Mouse (Mus musculus) spleen, postnatal 4 days (tissue): ENCODE measurements around the gene Prcc.
A peak's percentile ranks its signal among the peaks of the same experiment; 100 is the strongest.
"Not testable (repeated sequence)": the region's sequence is repeated elsewhere in the genome, so short reads cannot be mapped to it uniquely, and the experiment has no call there.

ENCODE experiments used
- DNase-seq, 2 experiments: peaks; one replicate each; pipeline ENCODE4 v3.0.0; 2022; ENCODE audit warnings: low spot score in 2 of 2

Gene Prcc

DNA sequence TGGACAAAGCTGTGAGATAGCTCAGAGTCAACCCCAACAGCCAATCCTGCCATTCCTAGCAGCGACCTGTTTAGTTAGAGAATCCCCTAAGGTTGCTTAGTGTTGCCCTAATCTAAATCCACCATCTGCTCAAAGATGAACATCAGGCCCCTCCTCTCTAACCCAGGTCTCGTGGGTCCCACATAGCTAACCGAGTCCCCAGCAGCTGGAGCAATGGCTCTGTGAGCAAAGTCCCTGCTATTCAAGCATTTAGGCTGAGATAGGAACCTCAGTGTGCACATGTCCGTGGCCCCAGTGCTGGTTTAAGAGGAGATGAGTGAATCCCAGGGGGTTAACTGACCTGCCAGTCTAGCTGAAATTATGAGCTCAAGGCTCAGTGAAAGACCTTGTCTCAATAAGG lies 39.2 kb downstream of the Prcc start:
- no peak for DNase-seq

DNA sequence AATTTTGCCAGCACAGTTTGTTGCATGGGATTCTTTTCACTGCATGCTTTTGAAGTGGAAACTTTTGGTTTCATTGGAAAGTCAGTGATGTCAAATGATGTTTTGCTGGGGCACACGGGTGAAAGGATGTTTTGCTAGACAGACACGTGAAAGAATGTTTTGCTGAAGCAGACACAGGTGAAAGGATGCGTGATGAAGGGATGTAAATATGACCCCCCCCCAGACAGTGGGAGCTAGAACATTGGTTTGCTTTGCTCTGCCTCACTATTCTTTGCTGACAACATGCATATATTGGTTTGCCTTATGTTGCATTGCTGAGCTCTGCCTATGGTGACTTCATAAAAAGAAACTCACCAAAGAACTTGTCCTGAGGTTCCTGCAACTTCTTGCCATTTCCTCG lies 40.4 kb downstream of the Prcc start:
- DNase-seq = no peak

DNA sequence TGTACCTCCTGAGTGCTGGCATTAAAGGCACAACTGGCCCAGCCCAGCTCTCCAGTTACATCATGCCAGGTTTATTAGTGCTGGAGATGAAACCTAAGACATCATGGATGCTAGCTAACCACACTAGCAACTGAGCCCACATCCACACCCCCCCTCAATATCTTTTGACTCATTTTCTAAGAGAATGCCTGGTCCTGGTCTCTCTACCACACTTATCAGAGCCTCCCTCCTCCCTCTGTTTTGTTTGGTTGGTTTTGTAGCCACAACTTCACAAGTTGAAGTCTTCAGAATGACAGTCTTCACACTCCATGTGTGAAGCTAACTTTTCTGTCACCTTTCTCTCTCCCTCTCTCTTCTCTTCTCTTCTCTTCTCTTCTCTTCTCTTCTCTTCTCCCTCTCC lies 44.5 kb downstream of the Prcc start:
- no peak for DNase-seq

DNA sequence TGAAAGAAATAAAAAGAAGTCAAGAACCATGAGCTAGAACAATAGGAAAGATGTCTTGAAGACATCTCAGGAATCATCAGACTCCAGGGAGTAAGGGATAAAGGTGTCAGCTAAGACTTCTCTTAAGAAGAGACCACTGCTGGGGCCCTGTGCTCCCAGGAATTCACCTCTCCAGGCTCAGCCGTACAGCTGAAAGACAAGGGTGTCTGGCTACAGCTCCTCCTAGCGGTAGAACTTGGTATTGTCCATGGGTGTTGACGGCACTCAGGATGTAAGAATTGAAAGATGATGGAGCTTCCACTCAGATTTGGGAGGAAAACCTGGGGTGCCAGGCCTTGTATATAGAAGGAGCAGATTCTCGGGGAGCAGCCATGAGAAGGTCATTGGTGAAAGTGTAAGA lies 46.8 kb downstream of the Prcc start:
- peak; percentile 65 to 90 for DNase-seq

DNA sequence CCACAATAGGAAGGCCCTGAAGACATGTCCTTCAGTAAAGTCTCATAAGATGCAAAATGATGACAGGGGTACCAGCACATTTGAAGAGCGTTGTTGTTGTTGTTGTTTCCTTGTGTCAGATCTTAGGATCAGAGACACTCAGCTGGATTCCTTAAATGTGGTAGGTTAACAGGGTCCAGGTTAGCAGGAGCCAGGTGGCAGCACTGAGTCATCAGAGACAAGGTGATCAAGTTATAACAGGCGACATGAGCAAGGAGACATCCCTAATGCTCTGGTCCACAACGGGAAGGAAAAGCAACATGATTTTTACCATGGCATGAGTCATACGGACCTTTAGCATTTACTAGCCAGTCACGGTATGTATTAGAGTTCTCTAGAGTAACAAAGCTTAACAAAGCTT lies 51.9 kb downstream of the Prcc start:
- no peak for DNase-seq

DNA sequence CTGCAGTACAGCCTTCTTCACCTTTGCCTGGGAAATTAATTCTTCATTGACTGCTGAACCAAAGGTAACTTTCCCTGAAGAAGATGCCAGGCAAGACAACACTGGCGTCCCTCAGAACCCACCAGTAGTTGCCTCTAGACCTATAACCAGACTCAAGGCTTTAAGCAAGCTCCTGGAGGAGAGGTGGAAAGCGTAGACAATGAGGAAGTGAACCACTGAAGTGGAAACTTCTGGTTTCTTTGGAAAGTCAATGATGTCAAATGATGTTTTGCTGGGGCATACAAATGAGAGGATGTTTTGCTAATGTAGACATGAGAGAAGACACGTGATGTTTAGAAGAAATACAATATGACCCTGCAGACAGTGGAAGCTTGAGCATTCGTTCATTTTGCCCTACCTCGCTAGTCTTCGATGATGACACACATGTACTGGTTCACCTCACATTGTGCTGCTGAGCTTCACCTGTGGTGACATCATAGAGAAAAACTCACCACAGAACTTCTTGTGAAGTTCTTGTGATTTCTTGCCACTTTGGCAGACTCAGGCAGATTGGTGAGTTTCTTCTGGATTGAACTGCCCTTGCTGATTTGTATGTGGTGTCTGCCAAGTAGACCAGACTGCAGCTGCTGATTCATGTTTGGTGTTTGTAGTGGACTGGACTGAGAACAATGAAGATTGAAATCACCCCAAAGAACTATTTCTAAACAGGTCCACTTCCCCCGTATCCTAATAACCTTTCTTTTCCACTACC lies 53.1 kb downstream of the Prcc start:
- DNase-seq = no peak

DNA sequence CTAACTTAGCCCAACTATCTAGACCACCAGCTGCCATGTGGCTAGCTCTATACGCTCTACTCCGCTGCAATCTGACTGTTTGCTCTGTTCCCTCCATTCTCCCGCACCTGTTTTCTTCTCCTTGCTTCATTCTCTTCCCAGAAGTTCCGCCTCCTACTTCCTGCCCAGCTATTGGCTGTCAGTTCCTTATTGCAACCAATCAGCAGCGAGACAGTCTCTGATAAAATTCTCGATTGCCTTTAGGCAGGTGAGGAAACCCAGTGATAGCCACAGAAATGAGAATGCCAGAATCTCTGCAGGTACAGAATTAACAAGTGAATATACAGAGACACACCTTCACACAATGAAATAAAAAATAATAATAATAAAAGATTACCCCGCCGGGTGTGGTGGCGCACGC lies 56.4 kb downstream of the Prcc start:
- no peak for DNase-seq

DNA sequence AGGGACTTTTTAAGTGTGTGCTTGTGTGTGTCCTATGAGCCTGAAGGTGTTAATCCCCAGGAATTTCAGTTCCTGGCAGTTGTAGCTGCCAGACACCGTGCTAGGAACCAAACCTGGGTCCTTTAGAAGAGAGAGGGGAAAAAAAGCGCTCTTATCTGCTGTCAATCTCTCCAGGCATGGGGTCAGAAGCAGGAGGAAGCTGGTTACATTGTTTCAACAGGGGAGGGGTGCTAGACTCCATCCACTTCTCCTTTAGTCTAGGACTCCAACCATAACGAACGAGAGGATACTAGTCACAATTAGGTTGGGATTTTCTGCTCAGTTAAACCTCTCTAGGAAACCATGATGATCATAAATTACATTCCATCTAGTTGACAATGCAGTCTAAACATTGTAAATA lies 57.0 kb downstream of the Prcc start:
- no peak for DNase-seq

DNA sequence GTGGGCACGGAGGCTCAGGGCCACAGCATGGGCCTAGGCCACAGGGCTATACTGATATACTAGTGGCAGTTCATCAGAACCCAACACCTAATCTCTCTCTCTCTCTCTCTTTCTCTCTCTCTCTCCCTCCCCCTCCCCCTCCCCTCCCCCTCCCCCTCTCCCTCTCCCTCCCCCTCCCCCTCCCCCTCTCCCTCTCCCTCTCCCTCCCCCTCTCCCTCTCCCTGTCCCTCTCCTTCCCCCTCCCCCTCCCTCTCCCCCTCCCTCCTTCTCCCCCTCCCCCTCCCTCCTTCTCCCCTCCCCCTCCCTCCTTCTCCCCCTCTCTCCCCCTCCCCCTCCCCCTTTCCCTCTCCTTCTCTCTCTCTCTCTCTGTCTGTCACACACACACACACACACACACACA lies 61.2 kb downstream of the Prcc start, which contains the start of gene Pear1:
Pear1 (minus strand) TSS at position 101 of the 400 bp plus-strand sequence.
- DNase-seq = not testable (repeated sequence)

DNA sequence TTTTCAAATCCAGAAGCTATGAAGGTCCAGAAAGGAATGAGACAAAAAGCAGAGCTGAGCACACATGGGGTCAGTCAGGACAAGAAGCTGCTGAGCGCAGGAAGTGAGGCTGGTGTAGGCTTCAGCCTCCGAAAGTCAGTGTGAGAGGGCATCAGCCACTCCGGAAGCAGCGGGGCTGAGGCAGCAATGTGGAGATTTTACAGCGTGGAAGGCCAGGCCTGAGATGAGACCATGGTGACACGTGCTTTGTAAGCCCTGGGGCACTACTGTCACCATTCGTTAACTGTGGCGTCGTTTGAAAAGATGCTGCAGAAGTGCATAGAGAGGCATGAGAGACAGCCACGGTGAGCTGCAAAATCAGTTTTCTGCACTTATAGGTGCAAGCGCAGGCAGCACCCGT lies 67.2 kb downstream of the Prcc start:
- no peak for DNase-seq

DNA sequence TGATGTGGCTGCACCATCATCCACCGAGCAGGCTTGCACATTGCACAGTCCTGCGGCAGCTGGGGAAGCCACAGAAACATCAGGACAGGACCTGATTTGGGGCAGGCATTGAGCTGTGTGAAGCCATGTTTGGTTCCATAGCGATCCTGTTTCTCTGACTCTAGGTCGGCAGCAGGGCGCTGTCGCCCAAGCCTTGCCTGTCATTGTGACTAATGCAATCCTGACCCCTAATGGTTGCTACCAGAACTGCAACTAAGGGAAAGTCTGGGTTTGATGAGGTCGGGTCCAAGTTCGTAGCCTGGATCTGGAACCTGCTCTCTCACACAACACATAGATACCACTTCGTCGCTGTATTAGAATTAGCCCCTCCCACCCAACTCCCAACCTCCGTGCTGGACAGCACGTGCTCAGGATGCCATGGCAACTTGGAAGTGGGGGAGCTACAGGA lies 68.7 kb downstream of the Prcc start:
- peak; percentile 60 to 85 for DNase-seq

DNA sequence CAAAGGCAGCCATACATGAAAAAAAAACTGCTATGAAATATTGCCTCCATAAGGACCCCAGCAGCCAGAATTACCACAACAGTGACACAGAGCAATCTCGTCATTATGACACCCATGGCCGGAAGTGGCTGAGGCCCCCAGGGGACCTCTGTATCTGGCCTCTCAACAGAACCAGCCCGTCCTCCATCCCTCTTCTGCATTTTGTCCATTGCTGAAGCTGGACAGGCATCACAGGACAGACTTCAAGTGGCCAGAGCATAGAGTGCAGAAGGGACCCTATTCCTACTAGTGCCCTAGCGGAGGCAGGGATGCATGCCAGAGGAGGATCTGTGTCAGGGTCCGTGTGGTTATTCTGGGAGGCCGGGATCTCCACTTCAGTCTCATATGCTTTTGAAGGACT lies 69.2 kb downstream of the Prcc start:
- DNase-seq = no peak

DNA sequence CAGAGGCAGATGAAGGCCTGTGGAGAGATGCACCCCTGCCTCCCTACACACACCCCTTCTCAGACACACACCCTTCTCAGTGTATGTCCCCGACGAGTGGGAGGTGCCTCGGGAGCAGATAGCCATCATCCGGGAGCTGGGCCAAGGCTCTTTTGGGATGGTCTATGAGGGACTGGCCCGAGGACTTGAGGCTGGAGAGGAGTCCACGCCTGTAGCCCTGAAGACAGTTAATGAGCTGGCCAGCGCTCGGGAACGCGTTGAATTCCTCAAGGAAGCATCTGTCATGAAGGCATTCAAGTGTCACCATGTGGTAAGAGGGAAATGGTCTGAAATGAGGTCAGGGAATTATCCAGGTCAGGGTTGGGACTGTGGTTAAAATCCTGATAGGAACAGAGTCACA lies 72.5 kb downstream of the Prcc start:
- no peak for DNase-seq

DNA sequence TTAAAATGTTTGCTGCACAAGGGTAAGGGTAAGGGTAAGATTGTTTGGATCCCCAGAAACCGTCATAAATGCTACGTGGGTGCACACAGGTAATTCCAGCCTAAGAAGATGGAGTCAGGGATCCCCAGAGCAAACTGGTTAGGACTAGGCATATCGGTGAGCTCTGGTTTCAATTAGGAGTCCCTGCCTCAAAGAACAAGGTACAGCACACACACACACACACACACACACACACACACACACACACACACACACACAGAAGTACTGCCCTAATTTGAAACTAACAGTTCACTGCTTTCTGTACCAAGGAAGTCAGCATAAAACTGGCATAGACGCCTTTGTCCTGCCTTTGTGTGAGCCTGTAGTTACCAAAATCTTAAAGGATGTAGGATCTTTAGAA lies 73.0 kb downstream of the Prcc start:
- DNase-seq = no peak

DNA sequence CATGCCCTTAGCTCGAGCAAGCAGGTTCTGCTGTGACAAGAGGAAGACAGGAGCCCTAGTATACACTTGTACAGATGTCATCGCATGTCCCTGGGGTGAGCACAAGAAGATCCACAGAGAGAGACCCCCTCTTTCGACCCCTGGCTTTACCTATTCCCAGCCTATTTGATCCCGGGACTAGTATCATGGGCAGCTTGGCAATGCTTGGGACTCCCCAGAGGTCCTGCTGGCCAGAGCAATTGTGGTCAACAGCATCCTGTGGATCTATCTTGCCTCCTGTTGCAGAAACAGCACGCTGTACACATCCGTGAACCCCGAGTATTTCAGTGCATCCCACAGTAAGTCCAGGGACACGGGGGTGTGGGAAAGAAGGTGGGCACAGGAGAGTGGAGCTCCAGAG lies 74.1 kb downstream of the Prcc start:
- DNase-seq = no peak

DNA sequence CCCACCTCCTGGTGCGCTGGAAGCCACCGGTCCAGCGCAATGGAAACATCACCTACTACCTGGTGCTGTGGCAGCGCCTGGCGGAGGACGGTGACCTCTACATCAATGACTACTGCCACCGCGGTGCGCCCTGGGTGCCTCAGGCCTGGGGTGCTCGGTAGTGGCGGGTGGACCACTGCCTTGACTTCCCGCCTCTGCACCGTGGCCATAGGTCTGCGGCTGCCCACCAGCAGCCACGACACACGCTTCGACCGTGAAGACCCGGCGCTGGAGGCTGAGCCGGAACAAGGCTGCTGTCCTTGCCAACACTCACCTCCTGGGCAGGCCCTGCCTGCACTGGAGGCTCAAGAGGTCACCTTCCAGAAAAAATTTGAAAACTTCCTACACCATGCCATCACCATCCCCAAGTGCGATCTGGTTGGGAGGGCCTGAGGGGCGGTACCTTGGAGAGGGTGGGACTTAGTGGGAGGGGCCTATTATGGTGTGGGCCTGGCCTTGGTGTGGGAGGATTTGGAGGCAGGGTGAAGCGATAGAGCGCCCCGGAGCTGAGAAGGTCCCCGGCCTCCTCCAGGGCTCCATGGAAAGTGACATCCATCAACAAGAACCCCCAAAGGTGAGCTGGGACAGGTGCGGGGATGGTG lies 76.0 kb downstream of the Prcc start:
- DNase-seq = no peak
